Mouse (Mus musculus): ENCODE data around the gene Sdhb. TPM values are rescaled to one million over a fixed set of nuclear protein-coding genes. Genes with fewer than 3 reads are reported as not detected.

The Sdhb gene
- polyA plus RNA-seq, 1 experiment from 2014 or later, result 296 TPM

- ATAC-seq, result no peak
- CTCF ChIA-PET, result interaction anchor here (4.7 kb wide), 1 partner anchor 70 kb away, joined by 28 read pairs; no protein-coding TSS in a partner anchor
- H3K27me3 ChIP-seq, result no peaks in the 10 kb centered on the region
- POLR2A ChIA-PET, result no interaction called here
- no peak for DNase-seq (ENCODE audit: low read depth, low spot score)
- TF ChIP-seq CTCF (IDR thresholded peaks at IDR 0.05), result no peak
- in situ Hi-C loops (cut with MboI; ENCODE audit: low pct_unique_long_range_greater_than_20kb), result no loop called here
Observed at GRCm38 (mm10) chr4:140961467-140962206, 634 bp downstream of the Sdhb start.

- no peak for ATAC-seq
- no peak for TF ChIP-seq CTCF (IDR thresholded peaks at IDR 0.05)
- POLR2A ChIA-PET, result interaction anchor here (0.6 kb wide), 1 partner anchor 275 kb away, joined by 3 read pairs; no protein-coding TSS in a partner anchor
- no peaks in the 10 kb centered on the region for H3K27me3 ChIP-seq
- in situ Hi-C loops (cut with MboI; ENCODE audit: low pct_unique_long_range_greater_than_20kb), result no loop called here
- no peak for DNase-seq (ENCODE audit: low read depth, low spot score)
- CTCF ChIA-PET, result interaction anchor here (4.7 kb wide), 1 partner anchor 69 kb away, joined by 28 read pairs; no protein-coding TSS in a partner anchor
Observed at GRCm38 (mm10) chr4:140962207-140962909, 1.4 kb downstream of the Sdhb start.

- H3K27me3 ChIP-seq, result no peaks in the 10 kb centered on the region
- CTCF ChIA-PET, result interaction anchor here (4.7 kb wide), 1 partner anchor 69 kb away, joined by 28 read pairs; no protein-coding TSS in a partner anchor
- in situ Hi-C loops (cut with MboI; ENCODE audit: low pct_unique_long_range_greater_than_20kb), result no loop called here
- no peak for DNase-seq (ENCODE audit: low read depth, low spot score)
- no peak for TF ChIP-seq CTCF (IDR thresholded peaks at IDR 0.05)
- no peak for ATAC-seq
- POLR2A ChIA-PET, result no interaction called here
Observed at GRCm38 (mm10) chr4:140962950-140963349, 1.9 kb downstream of the Sdhb start.

GRCm38 (mm10) chr4:140963941-140964597 is 3.1 kb downstream of the Sdhb start:
- POLR2A ChIA-PET, result interaction anchor here (0.7 kb wide), 1 partner anchor 67 kb away, joined by 3 read pairs; no protein-coding TSS in a partner anchor
- in situ Hi-C loops (cut with MboI; ENCODE audit: low pct_unique_long_range_greater_than_20kb), result no loop called here
- TF ChIP-seq CTCF (IDR thresholded peaks at IDR 0.05), result no peak
- ATAC-seq (no peak), DNase-seq (ENCODE audit: low read depth, low spot score) (no peak)
- H3K27me3 ChIP-seq, result no peaks in the 10 kb centered on the region
- CTCF ChIA-PET, result interaction anchor here (1.6 to 4.7 kb wide), 2 partner anchors 16 to 68 kb away, joined by 3 to 28 read pairs; no protein-coding TSS in a partner anchor

GRCm38 (mm10) chr4:140964620-140965019 is 3.6 kb downstream of the Sdhb start:
- CTCF ChIA-PET, result interaction anchor here (0.9 to 4.7 kb wide), 3 partner anchors 12 to 67 kb away, joined by 3 to 28 read pairs (median 3); no protein-coding TSS in a partner anchor
- DNase-seq (ENCODE audit: low read depth, low spot score), result no peak
- no peak for TF ChIP-seq CTCF (IDR thresholded peaks at IDR 0.05)
- ATAC-seq, result no peak
- H3K27me3 ChIP-seq, result no peaks in the 10 kb centered on the region
- in situ Hi-C loops (cut with MboI; ENCODE audit: low pct_unique_long_range_greater_than_20kb), result no loop called here
- POLR2A ChIA-PET, result no interaction called here

- ChIA-PET CTCF (interaction anchor here (1.3 kb wide), 1 partner anchor 11 kb away, joined by 3 read pairs; no protein-coding TSS in a partner anchor), POLR2A (no interaction called here)
- in situ Hi-C loops (cut with MboI; ENCODE audit: low pct_unique_long_range_greater_than_20kb), result no loop called here
Observed at GRCm38 (mm10) chr4:140967386-140968159, 6.6 kb downstream of the Sdhb start.

GRCm38 (mm10) chr4:140971691-140972090 is 10.7 kb downstream of the Sdhb start:
- CTCF ChIA-PET, result no interaction called here
- in situ Hi-C loops (cut with MboI; ENCODE audit: low pct_unique_long_range_greater_than_20kb), result no loop called here
- ATAC-seq (no peak), DNase-seq (ENCODE audit: low read depth, low spot score) (no peak)
- no peak for TF ChIP-seq CTCF (IDR thresholded peaks at IDR 0.05)
- POLR2A ChIA-PET, result interaction anchor here (1.2 kb wide), 1 partner anchor 49 kb away, joined by 3 read pairs; no protein-coding TSS in a partner anchor
- no peaks in the 10 kb centered on the region for H3K27me3 ChIP-seq

More at GRCm38 (mm10) chr4:140967386-140968159, 6.6 kb downstream of the Sdhb start:
- DNase-seq (ENCODE audit: low read depth, low spot score) (no peak), ATAC-seq (no peak)
- no peaks in the 10 kb centered on the region for H3K27me3 ChIP-seq
- no peak for TF ChIP-seq CTCF (IDR thresholded peaks at IDR 0.05)

- TF ChIP-seq CTCF (IDR thresholded peaks at IDR 0.05), result no peak
- DNase-seq (ENCODE audit: low read depth, low spot score) (no peak), ATAC-seq (no peak)
- ChIA-PET CTCF (no interaction called here), POLR2A (no interaction called here)
- in situ Hi-C loops (cut with MboI; ENCODE audit: low pct_unique_long_range_greater_than_20kb), result no loop called here
- no peaks in the 10 kb centered on the region for H3K27me3 ChIP-seq
Observed at GRCm38 (mm10) chr4:140974408-140974807, 13.4 kb downstream of the Sdhb start.

GRCm38 (mm10) chr4:140975356-140975755 is 14.4 kb downstream of the Sdhb start:
- in situ Hi-C loops (cut with MboI; ENCODE audit: low pct_unique_long_range_greater_than_20kb), result no loop called here
- POLR2A ChIA-PET, result no interaction called here
- DNase-seq (ENCODE audit: low read depth, low spot score), result no peak
- CTCF ChIA-PET, result interaction anchor here (1.7 kb wide), 1 partner anchor 57 kb away, joined by 5 read pairs; no protein-coding TSS in a partner anchor
- ATAC-seq, result no peak
- H3K27me3 ChIP-seq, result no peaks in the 10 kb centered on the region
- no peak for TF ChIP-seq CTCF (IDR thresholded peaks at IDR 0.05)

- in situ Hi-C loops (cut with MboI; ENCODE audit: low pct_unique_long_range_greater_than_20kb), result no loop called here
- DNase-seq (ENCODE audit: low read depth, low spot score), result no peak
- no peak for TF ChIP-seq CTCF (IDR thresholded peaks at IDR 0.05)
- ChIA-PET POLR2A (no interaction called here), CTCF (interaction anchor here (1.5 kb wide), 1 partner anchor 9 kb away, joined by 3 read pairs; no protein-coding TSS in a partner anchor)
- no peak for ATAC-seq
- no peaks in the 10 kb centered on the region for H3K27me3 ChIP-seq
Observed at GRCm38 (mm10) chr4:140977278-140977677, 16.3 kb downstream of the Sdhb start.
